Mouse (Mus musculus): ENCODE results near the gene Ndufs5. TPM values are rescaled to one million over a fixed set of nuclear protein-coding genes. Genes with fewer than 3 reads are reported as not detected.

Ndufs5 gene
- total and polyA plus RNA-seq, 3 experiments = 11.9 to 276 (median 178) TPM

DNA sequence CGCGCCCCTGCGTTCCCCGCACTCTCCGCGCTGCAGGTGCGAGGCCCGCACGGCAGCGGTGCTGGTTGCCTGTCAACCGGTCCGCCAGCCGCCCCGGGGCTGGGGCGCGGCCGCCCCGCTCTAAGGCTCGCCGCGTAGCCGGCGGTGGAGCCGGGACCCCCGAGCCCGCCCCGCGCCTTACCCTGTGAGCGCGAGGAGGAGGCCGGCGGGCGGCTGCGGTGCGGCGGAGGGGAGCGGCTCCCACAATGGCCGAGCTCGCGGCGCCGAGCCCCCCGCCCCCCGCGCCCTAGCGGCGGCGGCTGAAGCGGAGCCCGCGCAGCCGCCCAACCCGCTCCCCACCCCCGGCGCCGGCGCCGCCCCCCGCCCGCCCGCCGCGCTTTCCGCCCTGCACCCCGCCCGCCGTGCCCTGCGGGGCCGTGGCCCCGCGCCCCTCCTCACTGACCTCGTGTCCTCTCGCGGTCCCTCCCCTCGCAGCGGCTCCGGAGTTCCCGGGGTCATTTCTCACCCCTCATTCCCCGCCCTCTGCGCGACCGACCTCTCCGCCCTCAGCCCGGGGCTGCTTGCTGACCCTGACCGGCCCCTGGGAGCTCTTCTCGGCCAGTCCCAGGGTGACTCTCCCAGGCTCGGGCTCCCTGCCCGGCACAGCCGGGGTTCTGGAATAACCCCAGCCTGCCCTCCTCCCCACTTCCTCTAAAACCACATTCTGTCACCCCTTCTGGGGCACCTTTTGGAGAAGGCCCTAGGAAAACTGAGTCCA lies 30.8 kb downstream of the Ndufs5 start:
- DNase-seq = peak; percentile 81

DNA sequence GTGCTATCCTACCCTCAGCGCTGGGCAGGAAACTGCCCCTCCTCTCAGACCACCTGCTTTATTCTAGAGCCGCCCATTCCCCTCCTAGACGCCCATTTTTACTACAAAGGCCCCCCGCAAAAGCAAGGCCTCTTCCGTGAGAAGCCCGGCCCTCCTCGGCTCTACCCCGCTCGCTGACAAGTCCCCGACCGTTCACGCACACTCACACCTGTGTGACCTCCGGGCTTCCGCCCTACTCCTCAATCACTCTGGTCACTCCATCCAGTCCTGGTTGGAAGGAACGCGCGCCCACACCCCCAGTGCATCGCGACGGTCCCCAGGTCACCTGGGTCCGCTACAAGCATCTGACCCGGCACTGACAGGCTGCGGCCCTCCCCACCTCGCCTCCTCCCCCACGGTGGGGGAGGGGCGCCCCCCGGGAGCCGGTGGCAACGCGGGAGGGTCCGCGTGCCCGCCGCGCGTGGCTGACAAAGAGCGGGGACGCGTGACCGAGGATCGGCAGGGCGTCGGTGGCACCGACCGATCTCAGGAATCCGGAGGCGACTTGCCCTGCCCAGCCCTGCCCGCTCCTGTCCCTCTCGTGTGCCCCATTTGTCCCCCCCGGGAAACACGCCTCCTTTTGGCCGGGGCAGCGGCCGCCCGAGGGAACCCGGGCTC lies 31.5 kb downstream of the Ndufs5 start:
- DNase-seq = peak; percentile 13

GRCm38 (mm10) chr4:123685506-123686242 lies 32.3 kb downstream of the Ndufs5 start:
- no peak for DNase-seq

- no peak for DNase-seq
These were observed 33.0 kb downstream of the Ndufs5 start for GRCm38 (mm10) chr4:123685046-123685445.

DNA sequence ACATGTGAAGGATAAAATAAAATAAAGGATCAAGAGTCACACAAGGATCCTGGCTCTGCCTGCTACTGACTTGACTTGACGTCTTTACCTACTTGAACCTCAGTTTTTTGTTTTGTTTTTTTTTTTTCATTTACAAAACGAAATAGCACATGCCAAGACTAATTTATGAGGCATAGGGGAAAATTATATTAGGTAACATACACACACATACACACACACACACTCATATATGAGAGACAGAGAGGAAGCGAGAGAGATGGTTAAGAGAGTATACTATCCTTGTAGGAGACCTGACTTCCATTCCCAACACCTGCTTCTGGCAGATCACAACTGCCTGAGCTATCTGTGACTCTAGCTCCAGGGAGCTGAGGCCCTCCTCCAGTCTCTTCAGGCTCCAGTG lies 33.7 kb downstream of the Ndufs5 start, which contains the start of gene Macf1:
Gene Macf1 (minus strand): TSS at position 101 of the 400 bp plus-strand sequence.
- no peak for DNase-seq

DNA sequence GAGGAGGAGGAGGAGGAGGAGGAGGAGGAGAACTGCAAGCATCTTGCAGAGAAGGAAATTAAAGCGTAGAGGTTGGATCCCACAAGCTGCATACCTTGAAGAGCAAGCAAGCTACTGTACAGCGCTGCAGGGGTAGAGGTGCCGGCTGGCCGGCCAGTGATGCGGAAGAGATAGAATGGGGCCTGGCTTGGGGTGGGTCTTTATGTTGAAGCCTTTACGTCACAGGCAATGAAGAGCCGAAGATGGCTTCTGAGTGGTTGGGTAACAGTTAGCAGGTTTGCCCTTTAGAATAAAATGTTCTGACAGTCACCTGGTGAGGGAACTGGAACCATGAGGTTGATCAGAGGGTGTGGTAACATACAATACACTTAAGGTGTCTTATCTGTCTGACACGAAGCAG lies 35.7 kb downstream of the Ndufs5 start:
- DNase-seq = no peak

DNA sequence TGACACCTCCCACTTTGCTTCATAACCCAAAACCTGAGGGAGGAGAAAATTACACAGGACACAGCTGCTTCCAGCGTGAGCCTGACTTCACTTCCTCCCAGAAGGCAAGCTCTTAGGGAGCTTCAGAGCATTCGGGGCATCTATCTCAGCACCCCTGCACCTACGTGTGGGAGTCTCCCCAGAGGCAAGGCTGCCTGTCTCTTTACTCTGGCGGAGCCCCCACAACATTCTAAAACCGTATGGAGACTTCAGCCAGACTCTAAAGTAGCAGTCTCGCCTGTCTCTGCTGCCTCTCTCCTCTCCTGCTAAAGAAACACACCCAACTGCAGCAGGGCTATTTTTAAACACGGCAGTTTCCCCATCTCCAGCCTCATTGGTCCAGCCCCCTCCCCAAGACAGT lies 37.0 kb downstream of the Ndufs5 start:
- no peak for DNase-seq

DNA sequence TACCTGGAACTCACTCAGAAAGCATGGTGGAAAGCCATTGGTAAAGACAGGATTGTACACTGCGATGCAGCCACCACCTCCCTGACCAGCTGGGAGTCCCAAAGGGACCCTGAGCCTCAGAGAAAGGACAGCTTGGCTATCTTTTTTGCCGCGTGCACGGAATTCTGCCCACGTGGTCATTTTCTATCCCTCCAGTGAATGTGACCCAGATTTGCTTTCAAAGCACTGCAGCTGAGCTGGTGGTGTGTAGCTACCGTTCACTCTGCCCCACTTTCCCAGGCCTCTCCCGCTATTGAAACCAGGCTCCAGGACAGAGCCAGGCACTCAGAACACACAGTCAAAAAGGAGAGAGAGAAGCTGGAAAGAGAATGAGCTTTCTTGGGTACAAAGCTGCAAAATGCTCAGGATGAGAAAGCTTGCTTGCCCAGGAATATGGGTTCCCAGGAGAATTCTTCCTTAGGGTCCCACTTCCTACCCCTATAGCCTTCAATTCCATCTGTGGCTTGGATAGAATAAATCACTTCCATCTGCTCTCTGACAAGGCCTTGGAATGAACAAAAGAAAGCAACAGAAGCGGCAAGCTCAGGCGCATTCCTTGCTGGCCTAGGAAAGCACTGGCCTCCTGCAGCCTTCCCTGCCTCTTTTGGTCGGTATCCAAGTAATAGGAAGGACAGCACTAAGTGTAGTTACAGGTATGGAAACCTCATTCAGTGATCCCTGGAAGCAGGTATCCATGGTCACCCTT lies 40.8 kb downstream of the Ndufs5 start:
- peak; percentile 44 for DNase-seq

DNA sequence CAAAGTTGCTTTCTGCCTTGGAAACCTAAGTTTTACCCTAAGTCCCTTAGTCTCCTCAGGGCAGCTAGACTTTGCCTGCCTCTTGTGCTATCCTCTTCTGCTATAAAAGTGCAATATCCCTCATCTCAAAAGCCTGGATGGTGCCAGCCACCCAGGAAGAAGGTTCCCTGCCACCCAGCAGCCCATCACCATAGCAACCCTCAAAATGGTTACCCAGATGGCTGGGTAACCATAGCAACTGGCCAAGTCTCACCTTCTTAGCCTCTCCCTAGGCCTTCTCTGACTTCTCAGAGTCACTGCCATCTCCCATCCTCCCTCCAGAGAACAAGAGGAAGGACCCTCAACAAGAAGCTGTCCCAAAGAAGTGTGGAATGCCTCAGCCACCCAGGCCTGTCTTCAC lies 47.4 kb downstream of the Ndufs5 start:
- no peak for DNase-seq

- DNase-seq = no peak
These were observed 48.3 kb downstream of the Ndufs5 start for GRCm38 (mm10) chr4:123669696-123670095.

DNA sequence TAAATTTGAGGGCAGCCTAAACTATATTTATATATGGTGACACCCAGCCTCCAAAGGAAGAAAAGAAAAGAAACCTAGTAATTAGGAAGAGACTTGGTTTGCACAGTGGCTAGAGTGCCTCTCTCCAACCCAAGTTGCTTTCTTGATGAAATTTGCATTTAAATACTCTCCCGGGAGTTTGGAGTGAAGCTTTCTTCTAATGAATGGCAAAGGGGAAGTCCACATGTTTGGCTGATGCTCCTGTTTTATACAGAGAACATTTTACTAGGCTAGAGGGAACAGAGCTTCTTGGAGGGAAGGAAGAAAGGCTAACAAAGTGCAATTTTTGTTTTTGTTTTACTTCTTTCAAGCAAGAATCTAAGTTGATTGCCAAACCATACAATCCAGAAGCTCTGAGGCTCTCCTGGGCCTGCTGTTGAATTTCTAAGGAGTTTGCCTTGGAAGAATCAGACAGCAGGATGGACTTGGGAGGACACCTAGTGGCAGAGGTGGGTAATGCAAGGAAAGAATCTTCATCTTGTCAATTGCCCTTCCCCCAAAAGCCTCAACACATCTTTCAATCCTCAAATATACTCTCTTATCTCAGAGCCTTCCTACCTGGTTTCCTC lies 50.6 kb downstream of the Ndufs5 start:
- DNase-seq = peak; percentile 79

- no peak for DNase-seq
These were observed 51.5 kb downstream of the Ndufs5 start for GRCm38 (mm10) chr4:123666517-123666916.

DNA sequence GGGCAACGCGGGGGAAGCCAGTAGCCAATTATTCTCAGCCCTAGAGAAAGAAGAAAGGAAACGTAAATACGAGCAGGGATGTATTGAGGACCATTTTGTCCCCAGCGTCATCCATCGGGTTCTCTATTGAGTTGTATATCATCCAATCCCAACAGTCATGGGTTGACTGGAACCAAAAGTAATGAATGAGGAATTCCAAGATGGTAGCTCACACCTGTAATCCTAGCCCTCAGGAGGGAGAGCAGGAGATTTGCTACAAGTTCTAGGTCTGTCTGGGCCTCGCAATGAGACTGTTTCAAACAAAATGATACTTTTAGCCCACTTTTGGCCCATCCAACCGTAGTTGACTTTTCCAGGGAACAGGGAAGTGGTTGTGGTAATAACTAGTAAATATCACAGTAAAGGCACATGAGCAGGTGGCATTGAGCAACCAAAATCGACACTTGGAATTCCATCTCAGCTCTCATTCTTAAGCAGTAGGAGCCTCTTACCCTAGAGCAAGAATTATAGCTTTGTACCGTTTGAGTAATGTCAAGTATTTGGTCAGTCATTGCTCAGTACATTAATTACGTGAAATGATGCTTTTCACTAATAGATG lies 52.2 kb downstream of the Ndufs5 start:
- DNase-seq = no peak

DNA sequence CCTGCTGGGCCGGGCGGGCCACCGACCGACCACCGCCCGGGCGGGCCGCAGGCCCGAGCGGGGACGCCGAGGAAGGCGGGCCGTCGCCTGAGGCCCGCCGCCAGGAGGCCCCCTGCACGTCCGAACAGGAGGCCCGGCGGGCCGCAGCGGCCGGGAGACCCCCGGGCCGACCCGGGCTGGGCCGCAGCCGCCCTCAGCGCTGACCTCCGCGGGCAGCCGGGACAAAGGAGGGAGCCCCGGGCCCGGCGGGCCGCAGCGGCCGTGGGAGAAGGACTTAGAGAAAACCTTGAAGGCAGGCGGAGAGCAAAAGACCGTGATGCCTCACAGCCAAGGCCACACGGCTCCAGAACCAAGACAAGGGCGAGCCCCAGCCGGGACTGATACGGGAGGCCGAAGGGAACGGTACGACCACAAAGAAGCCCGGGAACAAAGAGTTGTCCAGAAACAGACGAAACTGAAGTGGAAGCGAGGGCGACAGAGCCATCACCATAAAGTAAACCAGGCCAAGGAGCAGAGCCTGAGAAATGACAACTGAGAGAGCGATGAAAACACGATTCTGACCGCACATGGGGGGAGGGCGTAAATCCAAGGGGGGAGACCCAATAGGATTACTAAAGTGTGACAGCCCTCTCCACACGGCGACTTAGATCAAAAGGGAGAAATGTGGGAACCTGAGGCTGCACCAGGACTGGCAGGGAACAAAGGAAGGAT lies 52.9 kb downstream of the Ndufs5 start:
- peak; percentile 84 for DNase-seq

GRCm38 (mm10) chr4:123664021-123664950 lies 53.7 kb downstream of the Ndufs5 start:
- peak; percentile 90 for DNase-seq

DNA sequence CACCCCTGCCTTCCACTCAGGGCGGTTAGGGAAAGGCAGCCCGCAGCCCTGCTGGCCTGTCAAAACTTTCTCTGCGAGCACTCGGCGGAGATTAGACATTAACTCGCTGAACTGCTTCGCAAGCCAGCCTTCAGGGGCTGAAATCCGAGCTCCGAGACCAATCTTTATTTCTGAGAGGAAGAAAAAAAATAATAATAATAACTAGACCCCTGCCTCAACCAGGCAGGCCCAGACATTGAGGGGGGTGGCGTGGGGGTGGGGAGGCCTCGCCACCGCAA lies 54.4 kb downstream of the Ndufs5 start:
- peak; percentile 50 for DNase-seq

DNA sequence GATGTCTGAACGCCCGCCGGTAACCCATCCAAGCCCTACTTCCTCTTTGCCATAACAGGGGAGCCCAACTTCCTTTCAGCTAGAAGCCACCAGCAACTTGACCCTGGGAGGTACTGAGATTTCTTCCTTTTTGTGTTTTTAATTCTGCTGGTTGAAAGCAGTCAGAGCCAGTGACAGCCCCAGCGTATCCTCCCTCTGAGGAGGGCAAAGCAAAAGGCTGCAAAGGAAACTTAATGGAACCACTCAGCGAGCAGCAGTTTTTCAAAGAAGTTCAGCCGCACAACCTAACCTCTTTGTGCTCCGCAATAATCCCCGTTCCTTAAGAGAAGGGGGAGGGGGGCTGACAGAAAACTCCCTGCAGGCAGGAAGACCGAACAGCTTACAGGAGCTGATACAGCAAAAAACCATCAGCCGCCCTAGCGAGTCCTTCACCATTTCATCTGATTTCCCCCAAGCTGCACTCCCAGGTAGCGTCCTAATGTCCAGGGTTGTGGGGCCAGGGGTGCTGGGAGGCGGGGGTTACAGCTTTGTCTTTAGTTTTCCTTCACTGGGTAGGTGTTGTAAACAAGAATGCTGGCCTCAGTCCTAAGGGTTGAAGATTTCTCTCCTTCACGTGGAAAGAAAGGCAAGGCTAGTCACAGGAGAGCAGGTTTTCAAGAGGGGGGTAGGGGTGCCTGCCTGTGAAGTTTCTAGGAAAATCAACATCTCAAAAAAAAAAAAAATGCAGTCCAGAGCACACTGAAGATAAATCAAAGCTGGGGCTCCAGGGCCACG lies 54.9 kb downstream of the Ndufs5 start:
- DNase-seq = peak; percentile 40
